Mouse (Mus musculus): Measurements from ENCODE around the gene Emsy. TPM values are rescaled to one million over a fixed set of nuclear protein-coding genes. Genes with fewer than 3 reads are reported as not detected.

Emsy gene
- polyA plus RNA-seq, 1 experiment, result 50.1 TPM

GRCm38 (mm10) chr7:98563991-98564390 is 92.6 kb downstream of the Emsy start:
- WGBS, result 90% methylated on average over 6 of the region's 6 CpGs
- Histone ChIP-seq H3K4me1 (ENCODE audit: control insufficient read depth, insufficient read depth, low read length) (no peaks in the 10 kb centered on the region), H3K4me3 (replicated peaks; ENCODE audit: insufficient read depth, low read depth, low read length) (no peak overlapping the region), H3K27ac (ENCODE audit: insufficient read depth, low read length) (no peak overlapping the region), H3K27me3 (ENCODE audit: control insufficient read depth, insufficient read depth, low read length) (no peaks in the 10 kb centered on the region)
- TF ChIP-seq POLR2A (IDR thresholded peaks at IDR 0.05; ENCODE audit: borderline replicate concordance, insufficient read depth, low read length) (no peak), CTCF (IDR thresholded peaks at IDR 0.05; ENCODE audit: borderline replicate concordance, insufficient read depth, low read depth, low read length) (no peak)
- DNase-seq, result no peak

GRCm38 (mm10) chr7:98562966-98563365 is 93.6 kb downstream of the Emsy start:
- H3K4me3 ChIP-seq (replicated peaks; ENCODE audit: insufficient read depth, low read depth, low read length), result no peak overlapping the region
- no peaks in the 10 kb centered on the region for H3K4me1 ChIP-seq (ENCODE audit: control insufficient read depth, insufficient read depth, low read length)
- no peak for DNase-seq
- WGBS, result 64% methylated on average over 5 of the region's 5 CpGs
- no peaks in the 10 kb centered on the region for H3K27me3 ChIP-seq (ENCODE audit: control insufficient read depth, insufficient read depth, low read length)
- TF ChIP-seq CTCF (IDR thresholded peaks at IDR 0.05; ENCODE audit: borderline replicate concordance, insufficient read depth, low read depth, low read length) (no peak), POLR2A (IDR thresholded peaks at IDR 0.05; ENCODE audit: borderline replicate concordance, insufficient read depth, low read length) (no peak)
- no peak overlapping the region for H3K27ac ChIP-seq (ENCODE audit: insufficient read depth, low read length)

GRCm38 (mm10) chr7:98562186-98562585 is 94.4 kb downstream of the Emsy start:
- H3K4me1 ChIP-seq (ENCODE audit: control insufficient read depth, insufficient read depth, low read length), result no peaks in the 10 kb centered on the region

GRCm38 (mm10) chr7:98561556-98562164 is 94.9 kb downstream of the Emsy start:
- no peaks in the 10 kb centered on the region for H3K4me1 ChIP-seq (ENCODE audit: control insufficient read depth, insufficient read depth, low read length)
- TF ChIP-seq CTCF (IDR thresholded peaks at IDR 0.05; ENCODE audit: borderline replicate concordance, insufficient read depth, low read depth, low read length), result no peak
- TF ChIP-seq POLR2A (IDR thresholded peaks at IDR 0.05; ENCODE audit: borderline replicate concordance, insufficient read depth, low read length), result no peak
- H3K27ac ChIP-seq (ENCODE audit: insufficient read depth, low read length), result no peak overlapping the region
- no peak overlapping the region for H3K4me3 ChIP-seq (replicated peaks; ENCODE audit: insufficient read depth, low read depth, low read length)
- no peak for DNase-seq
- 76% methylated on average over 12 of the region's 12 CpGs for WGBS
- no peaks in the 10 kb centered on the region for H3K27me3 ChIP-seq (ENCODE audit: control insufficient read depth, insufficient read depth, low read length)

More at GRCm38 (mm10) chr7:98562186-98562585, 94.4 kb downstream of the Emsy start:
- Histone ChIP-seq H3K27ac (ENCODE audit: insufficient read depth, low read length) (no peak overlapping the region), H3K4me3 (replicated peaks; ENCODE audit: insufficient read depth, low read depth, low read length) (no peak overlapping the region), H3K27me3 (ENCODE audit: control insufficient read depth, insufficient read depth, low read length) (no peaks in the 10 kb centered on the region)
- TF ChIP-seq POLR2A (IDR thresholded peaks at IDR 0.05; ENCODE audit: borderline replicate concordance, insufficient read depth, low read length) (no peak), CTCF (IDR thresholded peaks at IDR 0.05; ENCODE audit: borderline replicate concordance, insufficient read depth, low read depth, low read length) (no peak)
- WGBS, result 89% methylated on average over 8 of the region's 8 CpGs
- no peak for DNase-seq

- no peak for DNase-seq
- Histone ChIP-seq H3K27ac (ENCODE audit: insufficient read depth, low read length) (no peak overlapping the region), H3K4me3 (replicated peaks; ENCODE audit: insufficient read depth, low read depth, low read length) (no peak overlapping the region), H3K4me1 (ENCODE audit: control insufficient read depth, insufficient read depth, low read length) (no peaks in the 10 kb centered on the region), H3K27me3 (ENCODE audit: control insufficient read depth, insufficient read depth, low read length) (no peaks in the 10 kb centered on the region)
- no peak for TF ChIP-seq POLR2A (IDR thresholded peaks at IDR 0.05; ENCODE audit: borderline replicate concordance, insufficient read depth, low read length)
- no peak for TF ChIP-seq CTCF (IDR thresholded peaks at IDR 0.05; ENCODE audit: borderline replicate concordance, insufficient read depth, low read depth, low read length)
- WGBS, result 75% methylated on average over 9 of the region's 9 CpGs
These were observed 98.3 kb downstream of the Emsy start for GRCm38 (mm10) chr7:98558128-98558921.

- H3K27me3 ChIP-seq (ENCODE audit: control insufficient read depth, insufficient read depth, low read length), result no peaks in the 10 kb centered on the region
- 79% methylated on average over 6 of the region's 6 CpGs for WGBS
- H3K4me3 ChIP-seq (replicated peaks; ENCODE audit: insufficient read depth, low read depth, low read length), result no peak overlapping the region
- DNase-seq, result no peak
- no peak for TF ChIP-seq POLR2A (IDR thresholded peaks at IDR 0.05; ENCODE audit: borderline replicate concordance, insufficient read depth, low read length)
- TF ChIP-seq CTCF (IDR thresholded peaks at IDR 0.05; ENCODE audit: borderline replicate concordance, insufficient read depth, low read depth, low read length), result no peak
- no peak overlapping the region for H3K27ac ChIP-seq (ENCODE audit: insufficient read depth, low read length)
- H3K4me1 ChIP-seq (ENCODE audit: control insufficient read depth, insufficient read depth, low read length), result no peaks in the 10 kb centered on the region
These were observed 99.7 kb downstream of the Emsy start for GRCm38 (mm10) chr7:98556767-98557394.

GRCm38 (mm10) chr7:98551041-98551440 is 105.5 kb downstream of the Emsy start:
- no peaks in the 10 kb centered on the region for H3K4me1 ChIP-seq (ENCODE audit: control insufficient read depth, insufficient read depth, low read length)
- TF ChIP-seq POLR2A (IDR thresholded peaks at IDR 0.05; ENCODE audit: borderline replicate concordance, insufficient read depth, low read length) (no peak), CTCF (IDR thresholded peaks at IDR 0.05; ENCODE audit: borderline replicate concordance, insufficient read depth, low read depth, low read length) (no peak)
- H3K4me3 ChIP-seq (replicated peaks; ENCODE audit: insufficient read depth, low read depth, low read length), result no peak overlapping the region
- WGBS, result 83% methylated on average over 3 of the region's 3 CpGs
- DNase-seq, result no peak
- no peaks in the 10 kb centered on the region for H3K27me3 ChIP-seq (ENCODE audit: control insufficient read depth, insufficient read depth, low read length)
- H3K27ac ChIP-seq (ENCODE audit: insufficient read depth, low read length), result no peak overlapping the region

All from cerebellum, adult 2 months (tissue).